Comparison of ENCODE assay signal across 8 mouse cellular contexts in the genomic region with DNA sequence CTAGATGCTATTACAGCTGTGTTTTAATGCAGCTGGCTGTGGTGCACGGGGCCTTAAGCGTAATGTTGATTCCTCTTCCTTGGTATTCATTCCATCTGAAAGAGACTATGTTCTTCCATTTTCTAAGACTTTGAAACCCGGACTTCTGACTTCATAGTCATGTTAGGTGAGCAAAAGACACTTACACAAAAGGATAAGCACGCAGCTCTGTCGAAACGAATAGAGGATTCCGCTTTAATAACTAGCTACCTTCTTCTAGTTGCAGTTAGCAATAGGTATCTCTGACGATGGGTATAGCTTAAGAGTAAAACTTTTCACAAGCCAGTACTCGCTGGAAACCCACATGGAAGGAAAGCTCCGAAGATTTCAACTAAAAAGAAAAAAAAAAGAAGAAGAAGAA. TPM values are rescaled to one million over a fixed set of nuclear protein-coding genes. Genes with fewer than 3 reads are reported as not detected.
A peak's percentile ranks its signal among the peaks of the same experiment; 100 is the strongest.
DNase-seq lines count a peak whose midpoint lies in the region; ATAC-seq and TF ChIP-seq lines count a peak whose summit lies in the region.

No protein-coding gene starts in this region.

- no peaks in the 10 kb centered on the region; the same call in 1 of the 2 replicates for H3K9me3 ChIP-seq in lung, embryonic 16.5 days (ENCODE audit: control insufficient read depth, low read length)
- H3K9me3 ChIP-seq in forebrain, embryonic 12.5 days, result no peaks in the 10 kb centered on the region
- H3K9me3 ChIP-seq in limb, embryonic 11.5 days (ENCODE audit: control insufficient read depth, low read length), result no peaks in the 10 kb centered on the region

- no peak for DNase-seq in lung, postnatal 4 days
- DNase-seq in limb, embryonic 11.5 days (ENCODE audit: low spot score), result no peak
- DNase-seq in urinary bladder, postnatal 25 days (ENCODE audit: low spot score), result no peak
- no peak for DNase-seq in kidney, adult 9 months
- DNase-seq in adrenal gland, adult 18-20 months (ENCODE audit: low spot score in 2 of 2), result no peak

- H3K4me3 ChIP-seq in lung, embryonic 16.5 days (ENCODE audit: low read length), result peak overlapping the region; percentile 82
- H3K4me3 ChIP-seq in forebrain, embryonic 12.5 days (replicated peaks), result peak overlapping the region; percentile 70
- H3K4me3 ChIP-seq in limb, embryonic 11.5 days (ENCODE audit: low read depth, low read length), result peak overlapping the region; percentile 94
- H3K4me3 ChIP-seq in small intestine, adult 2 months (ENCODE audit: low read depth, low read length), result peak overlapping the region; percentile 97

- 9% methylated on average over 10 of the region's 10 CpGs for WGBS in lung, embryonic 16.5 days
- WGBS in forebrain, embryonic 12.5 days, result 3% methylated on average over 10 of the region's 10 CpGs
- WGBS in limb, embryonic 11.5 days, result 3% methylated on average over 10 of the region's 10 CpGs
- WGBS in small intestine, adult 2 months, result 8% methylated on average over 10 of the region's 10 CpGs

- peak overlapping the region; percentile 85 for H3K4me2 ChIP-seq in lung, embryonic 16.5 days (ENCODE audit: low read depth, low read length)
- peak overlapping the region; percentile 86 for H3K4me2 ChIP-seq in forebrain, embryonic 12.5 days
- H3K4me2 ChIP-seq in limb, embryonic 11.5 days (ENCODE audit: low read depth, severe bottlenecking), result peak overlapping the region; percentile 77

- peaks cover 21% of the 10 kb centered on the region for H3K4me1 ChIP-seq in lung, embryonic 16.5 days (replicated peaks; ENCODE audit: control insufficient read depth, insufficient read depth, low read length)
- H3K4me1 ChIP-seq in forebrain, embryonic 12.5 days, result peaks cover 18% of the 10 kb centered on the region
- peaks cover 33% of the 10 kb centered on the region for H3K4me1 ChIP-seq in limb, embryonic 11.5 days (ENCODE audit: control insufficient read depth, insufficient read depth, low read length)
- H3K4me1 ChIP-seq in small intestine, adult 2 months (ENCODE audit: control insufficient read depth, insufficient read depth, insufficient read length, low read length), result peaks cover 5% of the 10 kb centered on the region; the same call in 1 of the 2 replicates

- ATAC-seq in lung, embryonic 16.5 days (ENCODE audit: low read depth), result no peak
- no peak for ATAC-seq in forebrain, embryonic 12.5 days (ENCODE audit: low FRiP score)
- no peak for ATAC-seq in limb, embryonic 11.5 days (ENCODE audit: insufficient number of reproducible peaks, low FRiP score, low TSS enrichment, low read depth)

- H3K36me3 ChIP-seq in lung, embryonic 16.5 days (ENCODE audit: control insufficient read depth, insufficient read depth, low read length), result no peaks in the 10 kb centered on the region
- no peaks in the 10 kb centered on the region for H3K36me3 ChIP-seq in forebrain, embryonic 12.5 days (replicated peaks)
- peaks cover 6% of the 10 kb centered on the region; the same call in 1 of the 2 replicates for H3K36me3 ChIP-seq in limb, embryonic 11.5 days (ENCODE audit: control insufficient read depth, insufficient read depth, low read length)
- peaks cover 4% of the 10 kb centered on the region; the same call in 1 of the 2 replicates for H3K36me3 ChIP-seq in small intestine, adult 2 months (ENCODE audit: control insufficient read depth, insufficient read depth, low read length)

- H3K9ac ChIP-seq in lung, embryonic 16.5 days (ENCODE audit: low read length), result peak overlapping the region; percentile 84
- H3K9ac ChIP-seq in forebrain, embryonic 12.5 days, result peak overlapping the region; percentile 70
- H3K9ac ChIP-seq in limb, embryonic 11.5 days (ENCODE audit: low read length), result peak overlapping the region; percentile 96

- peak overlapping the region; percentile 91 for H3K27ac ChIP-seq in lung, embryonic 16.5 days (ENCODE audit: low read length)
- H3K27ac ChIP-seq in forebrain, embryonic 12.5 days, result peak overlapping the region; percentile 72
- H3K27ac ChIP-seq in limb, embryonic 11.5 days (replicated peaks; ENCODE audit: low read depth, low read length), result peak overlapping the region; percentile 94
- peak overlapping the region; percentile 99 for H3K27ac ChIP-seq in small intestine, adult 2 months (ENCODE audit: insufficient read depth, low read depth, low read length)

- no peaks in the 10 kb centered on the region for H3K27me3 ChIP-seq in lung, embryonic 16.5 days (ENCODE audit: control insufficient read depth, insufficient read depth, low read depth, low read length)
- H3K27me3 ChIP-seq in forebrain, embryonic 12.5 days, result peaks cover 11% of the 10 kb centered on the region; the same call in 1 of the 2 replicates
- no peaks in the 10 kb centered on the region for H3K27me3 ChIP-seq in limb, embryonic 11.5 days (ENCODE audit: control insufficient read depth, insufficient read depth, low read length)
- no peaks in the 10 kb centered on the region for H3K27me3 ChIP-seq in small intestine, adult 2 months (ENCODE audit: control insufficient read depth, insufficient read depth, low read length)

- no peak for TF ChIP-seq CTCF in small intestine, adult 2 months (IDR thresholded peaks at IDR 0.05; ENCODE audit: extremely low read depth, insufficient read length, insufficient replicate concordance, low read depth, low read length)

- TF ChIP-seq POLR2A in small intestine, adult 2 months (IDR thresholded peaks at IDR 0.05; ENCODE audit: low read depth, low read length), result no peak

RNA-seq across cellular contexts. Expression of a gene that starts 1.5 kb away (rescaled TPM):
- 43.7 and 44.4 TPM in 2 replicates for polyA plus RNA-seq in lung, embryonic 16.5 days (2015; fragmentation: Nextera tagmentation; extraction: Ambion mirVana)
- 45.9 and 50.2 TPM in 2 replicates for polyA plus RNA-seq in forebrain, embryonic 12.5 days (2016; fragmentation: Nextera tagmentation; extraction: Ambion mirVana)
- polyA plus RNA-seq in limb, embryonic 11.5 days (2014; fragmentation: Nextera tagmentation; extraction: Ambion mirVana), result 256 and 263 TPM in 2 replicates
- 32.1 and 47.0 TPM in 2 replicates for polyA plus RNA-seq in small intestine, adult 2 months (2012; rRNA removed)
- 10 to 100 TPM; 19.1 to 22.8 TPM for total RNA-seq in adrenal gland, adult 18-20 months (2021)
